Mouse (Mus musculus): ENCODE measurements at regions not wholly inside any gene's neighbourhood (a gene's known extent, or its start where the extent isn't known, plus 50 kb on each side); places are given as distances from the start of the nearest gene placed in this dataset.
"Not testable (repeated sequence)": the region's sequence is repeated elsewhere in the genome, so short reads cannot be mapped to it uniquely, and the experiment has no call there.

GRCm38 (mm10) chr2:63706643-63707042 lies 391.2 kb downstream of the Fign start:
- Histone ChIP-seq H3K27ac (no peak overlapping the region), H3K4me3 (no peak overlapping the region), H3K4me2 (no peak overlapping the region), H3K36me3 (no peaks in the 10 kb centered on the region), H3K9me3 (replicated peaks) (no peaks in the 10 kb centered on the region), H3K9ac (no peak overlapping the region), H3K27me3 (no peaks in the 10 kb centered on the region), H3K4me1 (replicated peaks) (peaks cover 10% of the 10 kb centered on the region)
- ATAC-seq (replicated peaks; ENCODE audit: insufficient number of reproducible peaks, insufficient read depth, low FRiP score, low read depth): no peak

- Histone ChIP-seq H3K4me1 (replicated peaks) (peaks cover 10% of the 10 kb centered on the region), H3K4me2 (no peak overlapping the region), H3K4me3 (no peak overlapping the region), H3K27ac (no peak overlapping the region), H3K36me3 (no peaks in the 10 kb centered on the region), H3K27me3 (no peaks in the 10 kb centered on the region), H3K9ac (no peak overlapping the region), H3K9me3 (replicated peaks) (no peaks in the 10 kb centered on the region)
- no peak for ATAC-seq (replicated peaks; ENCODE audit: insufficient number of reproducible peaks, insufficient read depth, low FRiP score, low read depth)
- 49% methylated on average over 3 of the region's 3 CpGs for WGBS
Measured at GRCm38 (mm10) chr2:63706183-63706582, 391.7 kb downstream of the Fign start.

- peak overlapping the region; percentile 47 for H3K4me3 ChIP-seq
- WGBS: 1% methylated on average over 22 of the region's 22 CpGs
- peak overlapping the region; percentile 70 for H3K4me2 ChIP-seq
- peaks cover 10% of the 10 kb centered on the region for H3K4me1 ChIP-seq (replicated peaks)
- H3K9me3 ChIP-seq (replicated peaks): no peaks in the 10 kb centered on the region
- H3K36me3 ChIP-seq: no peaks in the 10 kb centered on the region
- peak overlapping the region; percentile 59 for H3K27ac ChIP-seq
- H3K27me3 ChIP-seq: no peaks in the 10 kb centered on the region
- peak overlapping the region; percentile 30 for H3K9ac ChIP-seq
- ATAC-seq (replicated peaks; ENCODE audit: insufficient number of reproducible peaks, insufficient read depth, low FRiP score, low read depth): peak; percentile 92
Measured at GRCm38 (mm10) chr2:63702333-63703096, 395.3 kb downstream of the Fign start.

GRCm38 (mm10) chr2:63701861-63702260 lies 396.0 kb downstream of the Fign start:
- Histone ChIP-seq H3K27ac (peak overlapping the region; percentile 59), H3K4me1 (replicated peaks) (peaks cover 10% of the 10 kb centered on the region), H3K36me3 (no peaks in the 10 kb centered on the region), H3K4me2 (peak overlapping the region; percentile 70), H3K27me3 (no peaks in the 10 kb centered on the region), H3K9ac (peak overlapping the region; percentile 30; the same call in 1 of the 2 replicates), H3K4me3 (peak overlapping the region; percentile 47), H3K9me3 (replicated peaks) (no peaks in the 10 kb centered on the region)
- 0 out of 2 replicates have a peak, but pooled peaks have one; percentile 18 for ATAC-seq (replicated peaks; ENCODE audit: insufficient number of reproducible peaks, insufficient read depth, low FRiP score, low read depth)
- WGBS: 33% methylated on average over 13 of the region's 13 CpGs

GRCm38 (mm10) chr2:63700255-63700654 lies 397.6 kb downstream of the Fign start:
- Histone ChIP-seq H3K36me3 (no peaks in the 10 kb centered on the region), H3K27ac (no peak overlapping the region), H3K27me3 (no peaks in the 10 kb centered on the region), H3K9me3 (replicated peaks) (no peaks in the 10 kb centered on the region), H3K4me1 (replicated peaks) (peaks cover 10% of the 10 kb centered on the region), H3K9ac (no peak overlapping the region), H3K4me2 (no peak overlapping the region), H3K4me3 (no peak overlapping the region)
- no peak for ATAC-seq (replicated peaks; ENCODE audit: insufficient number of reproducible peaks, insufficient read depth, low FRiP score, low read depth)
- 16% methylated on average over 3 of the region's 3 CpGs for WGBS

- no peak for ATAC-seq (replicated peaks; ENCODE audit: insufficient number of reproducible peaks, insufficient read depth, low FRiP score, low read depth)
- Histone ChIP-seq H3K4me2 (no peak overlapping the region), H3K4me3 (no peak overlapping the region), H3K9me3 (replicated peaks) (no peaks in the 10 kb centered on the region), H3K9ac (no peak overlapping the region), H3K36me3 (no peaks in the 10 kb centered on the region), H3K4me1 (replicated peaks) (no peaks in the 10 kb centered on the region), H3K27me3 (no peaks in the 10 kb centered on the region), H3K27ac (no peak overlapping the region)
- WGBS: 65% methylated on average over 3 of the region's 3 CpGs
Measured at GRCm38 (mm10) chr2:63669700-63670099, 428.1 kb downstream of the Fign start.

GRCm38 (mm10) chr2:63668784-63669183 lies 429.1 kb downstream of the Fign start:
- no peak overlapping the region for H3K4me3 ChIP-seq
- no peaks in the 10 kb centered on the region for H3K4me1 ChIP-seq (replicated peaks)
- no peak overlapping the region for H3K4me2 ChIP-seq
- ATAC-seq (replicated peaks; ENCODE audit: insufficient number of reproducible peaks, insufficient read depth, low FRiP score, low read depth): no peak
- WGBS: 84% methylated on average over 7 of the region's 7 CpGs
- H3K36me3 ChIP-seq: no peaks in the 10 kb centered on the region
- no peak overlapping the region for H3K9ac ChIP-seq
- H3K27me3 ChIP-seq: no peaks in the 10 kb centered on the region
- no peak overlapping the region for H3K27ac ChIP-seq
- H3K9me3 ChIP-seq (replicated peaks): no peaks in the 10 kb centered on the region

GRCm38 (mm10) chr2:63659947-63660346 lies 437.9 kb downstream of the Fign start:
- 87% methylated on average over 2 of the region's 2 CpGs for WGBS

More at GRCm38 (mm10) chr2:63659947-63660346, 437.9 kb downstream of the Fign start:
- H3K4me3 ChIP-seq; H3K9ac ChIP-seq; ATAC-seq (replicated peaks; ENCODE audit: insufficient number of reproducible peaks, insufficient read depth, low FRiP score, low read depth); H3K27me3 ChIP-seq; H3K4me2 ChIP-seq; H3K36me3 ChIP-seq; H3K9me3 ChIP-seq (replicated peaks); H3K4me1 ChIP-seq (replicated peaks); H3K27ac ChIP-seq: not testable (repeated sequence)

All from heart, embryonic 15.5 days (tissue).